Mouse (Mus musculus) retina, postnatal 1 day (tissue): ENCODE data around the gene P2rx1.

Experiments
- DNase-seq: peaks from one replicate; pipeline ENCODE4 v3.0.0-alpha.2; 2012

The P2rx1 gene

GRCm38 (mm10) chr11:72989044-72989443 lies 9.9 kb upstream of the P2rx1 start:
- no peak for DNase-seq

- DNase-seq: no peak
These were observed 8.2 kb upstream of the P2rx1 start for GRCm38 (mm10) chr11:72990688-72991087.

GRCm38 (mm10) chr11:72991961-72992360 lies 6.9 kb upstream of the P2rx1 start:
- no peak for DNase-seq

GRCm38 (mm10) chr11:72996346-72996745 lies 2.6 kb upstream of the P2rx1 start:
- no peak for DNase-seq

GRCm38 (mm10) chr11:72996781-72997180 lies 2.1 kb upstream of the P2rx1 start:
- DNase-seq: no peak

GRCm38 (mm10) chr11:72997529-72998326 lies 1.2 kb upstream of the P2rx1 start:
- no peak for DNase-seq

GRCm38 (mm10) chr11:73001029-73001428 lies 2.1 kb downstream of the P2rx1 start:
- DNase-seq: peak; percentile 69

- peak; percentile 87 for DNase-seq
These were observed 7.5 kb downstream of the P2rx1 start for GRCm38 (mm10) chr11:73006377-73006776.

- DNase-seq: peak; percentile 49
These were observed 8.2 kb downstream of the P2rx1 start for GRCm38 (mm10) chr11:73007113-73007512.

GRCm38 (mm10) chr11:73007698-73008481 lies 9.0 kb downstream of the P2rx1 start:
- DNase-seq: peak; percentile 62

GRCm38 (mm10) chr11:73008826-73009225 lies 9.9 kb downstream of the P2rx1 start:
- no peak for DNase-seq

- DNase-seq: peak; percentile 46
These were observed 10.8 kb downstream of the P2rx1 start for GRCm38 (mm10) chr11:73009531-73010274.

GRCm38 (mm10) chr11:73013981-73014380 lies 15.1 kb downstream of the P2rx1 start:
- DNase-seq: no peak

GRCm38 (mm10) chr11:73014831-73015344 lies 16.0 kb downstream of the P2rx1 start:
- no peak for DNase-seq

GRCm38 (mm10) chr11:73015391-73016102 lies 16.6 kb downstream of the P2rx1 start:
- no peak for DNase-seq

- DNase-seq: no peak
These were observed 17.2 kb downstream of the P2rx1 start for GRCm38 (mm10) chr11:73016103-73016420.

- DNase-seq: peak; percentile 96
These were observed 19.7 kb downstream of the P2rx1 start, which contains the start of gene Camkk1 for GRCm38 (mm10) chr11:73018471-73019146. Gene Camkk1, plus strand, starts transcription at chr11:73019008.

- DNase-seq: peak; percentile 78
These were observed 20.4 kb downstream of the P2rx1 start for GRCm38 (mm10) chr11:73019147-73019795.

GRCm38 (mm10) chr11:73020953-73021800 lies 22.3 kb downstream of the P2rx1 start:
- no peak for DNase-seq

GRCm38 (mm10) chr11:73023099-73023498 lies 24.2 kb downstream of the P2rx1 start:
- DNase-seq: no peak
